Mouse (Mus musculus) gastrocnemius, postnatal 10 days (tissue): ENCODE measurements around the gene Slc37a4. TPM values are rescaled to one million over a fixed set of nuclear protein-coding genes. Genes with fewer than 3 reads are reported as not detected.
"Not testable (repeated sequence)": the region's sequence is repeated elsewhere in the genome, so short reads cannot be mapped to it uniquely, and the experiment has no call there.

Experiments used
- DNase-seq: peaks from one replicate; pipeline ENCODE4 v3.0.0; 2021; ENCODE audit warnings: mixed read lengths
- total RNA-seq, 2 experiments: library from RNA; stranded (reverse); gene quantifications; 2 replicates each; pipeline ENCODE4 v1.2.3; 2021

The Slc37a4 gene
- total RNA-seq, 2 experiments from 2014 or later, result 120 to 138 TPM

- DNase-seq, result no peak
Observed at GRCm38 (mm10) chr9:44398551-44398950, 1.9 kb downstream of the Slc37a4 start.

- no peak for DNase-seq
Observed at GRCm38 (mm10) chr9:44399114-44399794, 2.6 kb downstream of the Slc37a4 start.

GRCm38 (mm10) chr9:44399795-44400114 is 3.1 kb downstream of the Slc37a4 start:
- DNase-seq, result no peak

- no peak for DNase-seq
Observed at GRCm38 (mm10) chr9:44401081-44401480, 4.4 kb downstream of the Slc37a4 start.

- DNase-seq, result no peak
Observed at GRCm38 (mm10) chr9:44405011-44405410, 8.4 kb downstream of the Slc37a4 start.

GRCm38 (mm10) chr9:44406906-44407751 is 10.5 kb downstream of the Slc37a4 start, which contains the start of the genes Rps25 and Trappc4:
Gene Rps25, plus strand, starts transcription at chr9:44407139.
Gene Trappc4, minus strand, starts transcription at chr9:44407600.
- peak; percentile 92 for DNase-seq

GRCm38 (mm10) chr9:44407752-44408097 is 11.1 kb downstream of the Slc37a4 start:
- no peak for DNase-seq

- not testable (repeated sequence) for DNase-seq
Observed at GRCm38 (mm10) chr9:44408693-44409092, 12.0 kb downstream of the Slc37a4 start.

GRCm38 (mm10) chr9:44410647-44411336 is 14.1 kb downstream of the Slc37a4 start:
- no peak for DNase-seq

GRCm38 (mm10) chr9:44411601-44412130 is 15.0 kb downstream of the Slc37a4 start:
- no peak for DNase-seq

GRCm38 (mm10) chr9:44412306-44412705 is 15.7 kb downstream of the Slc37a4 start:
- DNase-seq, result no peak

GRCm38 (mm10) chr9:44412781-44413180 is 16.1 kb downstream of the Slc37a4 start:
- DNase-seq, result no peak

- DNase-seq, result no peak
Observed at GRCm38 (mm10) chr9:44417156-44417891, 20.7 kb downstream of the Slc37a4 start.

- peak; percentile 97 for DNase-seq
Observed at GRCm38 (mm10) chr9:44417892-44418363, 21.3 kb downstream of the Slc37a4 start.

- no peak for DNase-seq
Observed at GRCm38 (mm10) chr9:44418519-44419385, 22.1 kb downstream of the Slc37a4 start, which contains the start of gene Ccdc84. Gene Ccdc84, minus strand, starts transcription at chr9:44418569.

GRCm38 (mm10) chr9:44419730-44420129 is 23.1 kb downstream of the Slc37a4 start:
- not testable (repeated sequence) for DNase-seq

GRCm38 (mm10) chr9:44420280-44420898 is 23.7 kb downstream of the Slc37a4 start:
- DNase-seq, result no peak

GRCm38 (mm10) chr9:44423576-44423975 is 26.9 kb downstream of the Slc37a4 start:
- no peak for DNase-seq

- no peak for DNase-seq
Observed at GRCm38 (mm10) chr9:44432577-44433185, 36.0 kb downstream of the Slc37a4 start.

GRCm38 (mm10) chr9:44435747-44436146 is 39.1 kb downstream of the Slc37a4 start:
- no peak for DNase-seq
